24 mouse cellular contexts compared by ENCODE assay signal in the genomic region with DNA sequence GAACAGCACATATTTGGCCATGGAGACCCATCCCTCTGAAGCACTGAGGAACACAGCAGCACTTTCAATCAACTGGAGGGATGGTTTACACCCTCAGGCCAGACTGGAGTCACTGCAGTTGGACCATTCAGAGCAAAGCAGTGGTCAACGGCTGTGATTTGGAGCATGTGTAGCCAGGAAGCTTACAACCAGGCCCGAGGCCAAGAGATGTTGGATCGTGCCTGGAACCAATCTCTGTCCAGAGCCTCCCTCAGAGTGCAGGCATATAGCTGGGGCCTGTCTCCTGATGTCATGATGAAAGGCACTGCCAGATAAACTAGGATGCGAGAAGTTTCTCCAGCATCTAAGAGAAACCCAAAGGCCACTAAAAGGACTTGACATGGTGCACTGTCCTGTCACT.
"Had no signal": no experiment of that assay in that cellular context is flagged by ENCODE, and none has a peak within 500 bp of the region (broad histone marks: within the 10 kb centered on the region; RNA-seq: fewer than 3 reads in every experiment).

No protein-coding gene starts in this region.

- H3K27me3 ChIP-seq: heart, embryonic 12.5 days; hindbrain, embryonic 12.5 days; intestine, embryonic 15.5 days; limb, embryonic 12.5 days; liver, embryonic 13.5 days; liver, embryonic 15.5 days had no signal

- H3K36me3 ChIP-seq: heart, embryonic 10.5 days; heart, embryonic 12.5 days; hindbrain, embryonic 10.5 days; hindbrain, embryonic 12.5 days; intestine, embryonic 15.5 days; limb, embryonic 10.5 days; limb, embryonic 12.5 days; liver, embryonic 13.5 days; liver, embryonic 15.5 days had no signal

- H3K4me3 ChIP-seq: heart, embryonic 10.5 days; heart, embryonic 12.5 days; hindbrain, embryonic 10.5 days; hindbrain, embryonic 12.5 days; intestine, embryonic 15.5 days; layer of hippocampus, adult 2 months; left cerebral cortex, adult 2 months; limb, embryonic 10.5 days; limb, embryonic 12.5 days; liver, embryonic 13.5 days; liver, embryonic 15.5 days had no signal

- DNase-seq: gastrocnemius, postnatal 25 days; heart, adult 18-20 months; heart, postnatal 10 days; heart, postnatal 4 days; kidney, adult 18-20 months; kidney, adult 8-10 months; kidney, postnatal 10 days; kidney, postnatal 25 days; kidney, postnatal 4 days; liver; liver, embryonic 13.5 days; liver, postnatal 0 days; lung, adult 2 months had no signal

- H3K27ac ChIP-seq: heart, embryonic 10.5 days; hindbrain, embryonic 10.5 days; hindbrain, embryonic 12.5 days; hindbrain, embryonic 14.5 days; intestine, embryonic 15.5 days; layer of hippocampus, adult 2 months; left cerebral cortex, adult 2 months; limb, embryonic 10.5 days; limb, embryonic 12.5 days; liver, embryonic 13.5 days; liver, embryonic 15.5 days had no signal

- H3K9me3 ChIP-seq: heart, embryonic 10.5 days; heart, embryonic 12.5 days; hindbrain, embryonic 10.5 days; hindbrain, embryonic 12.5 days; intestine, embryonic 15.5 days; limb, embryonic 10.5 days; limb, embryonic 12.5 days; liver, embryonic 13.5 days; liver, embryonic 15.5 days had no signal

- H3K4me1 ChIP-seq: heart, embryonic 10.5 days; heart, embryonic 12.5 days; hindbrain, embryonic 10.5 days; hindbrain, embryonic 12.5 days; intestine, embryonic 15.5 days; limb, embryonic 10.5 days; limb, embryonic 12.5 days; liver, embryonic 13.5 days; liver, embryonic 15.5 days had no signal
